Mouse (Mus musculus): ENCODE data around the gene Angpt4.

Angpt4 gene

DNA sequence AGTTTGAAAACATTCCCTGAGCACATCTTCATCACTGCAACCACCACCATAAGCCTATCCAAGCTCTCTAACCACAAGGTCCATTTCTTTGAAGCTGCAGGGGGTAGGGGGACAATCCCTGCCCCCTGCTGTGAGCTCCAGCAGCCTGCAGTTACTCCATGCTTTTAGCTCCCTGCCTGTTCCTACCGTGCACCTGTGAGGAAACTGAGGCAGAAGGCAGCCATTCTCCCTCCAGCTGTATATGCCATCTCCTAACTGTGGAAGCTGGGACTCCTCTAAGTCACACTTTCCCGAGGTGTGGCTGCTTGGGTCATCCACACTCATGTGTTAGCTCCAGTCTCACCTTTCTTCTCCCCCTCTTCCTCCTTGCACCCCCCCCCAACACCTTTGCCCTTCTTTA lies 4.1 kb downstream of the Angpt4 start:
- no peak for DNase-seq (ENCODE audit: low read depth)

DNA sequence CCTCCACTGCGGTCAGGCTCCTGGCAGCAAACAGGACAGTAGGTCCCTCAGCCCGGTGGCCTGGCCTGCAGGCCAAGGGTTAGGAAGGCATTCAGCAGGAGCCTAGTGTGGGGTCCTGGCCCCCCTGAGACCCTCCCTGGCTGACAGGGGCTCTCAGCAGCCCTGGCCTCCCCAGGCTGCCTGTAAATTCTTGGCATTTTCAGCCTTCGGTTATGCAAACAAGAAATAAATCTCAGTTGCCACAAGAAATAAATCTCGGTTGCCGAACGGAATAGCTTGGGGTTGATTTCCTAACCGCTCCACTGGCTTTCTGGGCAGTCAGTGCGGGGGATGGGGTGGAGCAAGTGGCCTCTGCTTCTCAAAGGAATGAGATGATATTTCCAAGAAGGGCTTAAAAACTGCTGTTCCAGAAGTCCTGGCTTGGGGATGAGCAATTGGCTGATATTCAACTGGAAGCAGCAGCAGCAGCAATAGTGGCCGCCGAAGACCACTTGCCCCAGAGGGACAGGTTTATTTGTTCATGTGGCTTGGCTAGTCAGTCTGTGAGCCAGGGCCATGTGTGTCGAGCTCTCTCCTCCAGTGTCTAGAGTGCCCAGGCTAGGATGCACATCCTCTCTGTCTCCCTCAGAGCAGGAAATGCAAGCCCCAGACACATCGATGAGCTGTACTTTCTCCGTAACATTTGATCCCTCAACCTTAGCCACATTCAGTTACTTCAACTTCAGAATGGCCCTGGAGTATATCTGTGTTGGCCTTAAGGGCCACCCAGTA lies 5.2 kb downstream of the Angpt4 start:
- no peak for DNase-seq (ENCODE audit: low read depth)

DNA sequence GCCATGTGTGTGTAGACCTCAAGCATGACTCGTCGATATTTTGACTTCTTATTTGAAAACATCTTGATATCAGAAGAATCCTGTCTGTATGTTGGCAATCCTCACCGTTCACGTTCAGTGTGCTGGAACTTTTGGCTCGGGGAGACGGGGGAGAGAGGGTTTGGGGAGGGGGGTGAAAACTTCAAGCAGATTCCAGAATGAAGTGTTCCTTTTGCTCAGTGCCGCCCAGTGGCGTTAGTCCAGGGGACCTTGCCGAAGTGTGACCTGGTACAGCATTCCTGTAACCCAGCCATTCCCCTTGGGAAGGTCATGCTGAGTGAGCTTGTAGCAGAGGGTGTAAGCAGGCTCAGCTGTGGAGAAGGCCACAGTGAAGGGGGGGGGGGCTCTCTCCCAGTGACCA lies 8.1 kb downstream of the Angpt4 start:
- DNase-seq (ENCODE audit: low read depth): no peak

DNA sequence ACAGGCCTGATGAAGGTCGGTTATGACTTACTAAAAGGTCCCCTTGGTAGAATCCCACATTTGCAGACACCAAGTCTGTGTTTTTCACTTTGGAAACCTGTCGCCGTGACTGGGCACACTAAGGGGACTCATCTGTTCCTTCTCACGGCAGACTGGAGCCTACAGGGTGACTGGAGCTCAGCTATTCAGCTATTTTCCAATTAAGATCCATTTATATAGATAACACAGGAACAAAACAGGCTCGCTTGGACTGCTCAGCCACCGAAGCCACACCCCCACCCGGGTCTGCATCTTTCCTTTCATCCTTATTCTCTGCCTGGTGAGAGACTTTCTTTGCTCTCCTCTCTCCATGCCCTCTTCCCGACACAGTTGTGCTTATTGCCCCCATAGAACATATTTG lies 10.1 kb downstream of the Angpt4 start:
- DNase-seq (ENCODE audit: low read depth): no peak

DNA sequence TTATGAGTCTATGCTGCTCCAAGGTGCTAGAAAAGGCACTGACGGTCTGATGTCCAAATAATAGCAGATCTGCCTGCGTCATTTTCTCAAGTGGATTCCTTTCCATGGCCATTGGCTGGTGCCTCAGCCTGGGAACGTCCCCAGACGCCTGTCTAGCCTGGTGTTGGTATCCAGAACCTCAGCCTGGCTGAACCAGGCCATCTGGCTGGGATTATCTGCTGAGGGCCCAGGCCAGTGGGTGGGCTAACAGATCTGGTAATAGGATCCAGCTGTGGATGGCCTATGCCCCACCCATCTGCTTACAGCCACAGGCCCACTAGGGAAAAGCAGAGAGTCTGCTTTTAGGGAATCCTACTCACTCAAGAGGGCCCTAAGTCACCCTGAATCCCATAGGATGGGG lies 10.6 kb downstream of the Angpt4 start:
- no peak for DNase-seq (ENCODE audit: low read depth)

DNA sequence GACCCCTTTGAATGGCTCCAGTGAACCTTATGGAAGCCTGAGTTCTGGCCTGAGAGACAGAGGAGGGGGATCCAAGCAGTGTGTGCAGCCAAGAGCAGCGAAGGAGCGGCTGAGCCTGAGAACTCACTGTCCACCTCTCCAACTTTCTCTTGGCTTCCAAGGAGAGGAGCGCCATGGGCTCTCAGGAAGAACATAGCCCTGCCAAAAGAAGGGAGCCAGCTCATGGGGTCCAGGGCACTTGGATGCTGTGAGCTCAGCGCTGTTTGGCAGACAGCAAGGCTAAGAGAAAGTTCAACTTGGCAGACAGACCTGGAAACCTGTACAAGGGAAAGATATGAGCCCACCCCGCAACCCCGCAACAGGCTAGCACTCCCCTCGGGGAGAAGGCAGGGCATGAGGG lies 13.3 kb downstream of the Angpt4 start:
- DNase-seq (ENCODE audit: low read depth): no peak

DNA sequence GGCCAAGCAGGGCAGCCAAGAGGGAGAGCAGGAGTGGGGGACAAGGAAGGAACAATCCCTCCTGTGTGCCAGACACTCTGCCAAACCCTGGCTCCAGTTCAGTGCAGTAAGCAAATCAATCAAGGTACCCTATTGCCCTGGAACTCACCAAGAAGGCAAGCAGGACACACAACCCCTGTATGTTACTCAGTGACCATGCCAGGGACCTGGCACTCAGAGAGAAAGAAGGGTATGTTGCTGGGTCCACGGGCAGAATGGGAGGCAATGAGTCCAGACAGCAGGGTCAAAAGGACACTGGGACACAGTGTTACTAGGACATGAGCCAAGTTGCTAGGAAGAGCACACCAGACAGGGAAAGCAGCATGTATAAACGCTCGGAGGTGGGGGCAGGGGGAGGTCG lies 14.7 kb downstream of the Angpt4 start:
- DNase-seq (ENCODE audit: low read depth): no peak

DNA sequence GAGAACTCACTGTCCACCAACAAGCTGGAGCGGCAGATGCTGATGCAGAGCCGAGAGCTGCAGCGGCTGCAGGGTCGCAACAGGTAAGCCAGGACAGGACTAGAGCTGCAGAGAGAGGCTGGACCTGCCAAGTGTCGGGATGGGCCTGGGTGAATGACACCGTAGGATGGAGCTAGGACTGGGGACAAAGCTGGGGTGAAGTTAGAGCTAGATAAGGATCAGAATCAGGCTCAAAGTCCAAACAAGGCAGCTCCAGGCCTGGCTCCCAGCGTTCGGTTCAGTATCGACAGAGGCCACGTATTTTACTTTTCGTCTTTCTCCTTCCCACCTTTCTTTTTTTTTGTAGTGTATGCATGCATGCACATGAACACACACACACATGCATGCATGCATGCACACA lies 16.1 kb downstream of the Angpt4 start:
- DNase-seq (ENCODE audit: low read depth): no peak

DNA sequence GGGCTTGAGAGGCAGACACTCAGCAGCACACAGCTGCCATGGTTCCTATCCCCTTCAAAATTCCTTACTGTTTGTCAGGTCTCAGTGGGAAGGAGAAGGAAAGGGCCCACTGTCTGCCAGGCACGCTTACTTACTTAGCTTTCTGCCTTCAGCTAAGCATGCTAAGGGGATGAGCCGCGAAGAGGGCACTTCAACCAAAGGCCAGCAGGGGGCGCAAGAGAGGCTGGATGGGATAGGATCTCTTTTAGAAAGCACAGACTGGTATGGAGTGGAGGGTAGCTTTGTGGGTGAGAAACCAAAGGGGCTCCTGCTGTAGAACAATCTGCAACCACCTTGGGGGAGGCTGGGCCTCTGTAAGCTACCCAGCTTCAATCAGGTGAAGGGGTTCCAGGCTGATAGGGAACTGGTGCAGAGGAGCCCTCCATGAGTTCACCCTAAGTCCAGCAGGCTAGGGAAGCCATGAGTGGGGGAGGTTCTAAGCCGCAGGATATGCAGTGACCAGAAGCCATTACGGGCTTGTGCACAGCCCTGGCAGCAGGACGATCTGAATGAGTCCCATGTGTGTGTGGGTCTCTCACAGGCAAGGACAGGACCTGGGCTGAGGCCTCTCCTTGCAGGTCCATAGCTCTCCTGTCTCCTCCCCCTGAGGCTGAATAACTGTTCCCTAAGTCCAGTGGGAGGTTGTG lies 19.5 kb downstream of the Angpt4 start:
- DNase-seq (ENCODE audit: low read depth): peak; percentile 66

DNA sequence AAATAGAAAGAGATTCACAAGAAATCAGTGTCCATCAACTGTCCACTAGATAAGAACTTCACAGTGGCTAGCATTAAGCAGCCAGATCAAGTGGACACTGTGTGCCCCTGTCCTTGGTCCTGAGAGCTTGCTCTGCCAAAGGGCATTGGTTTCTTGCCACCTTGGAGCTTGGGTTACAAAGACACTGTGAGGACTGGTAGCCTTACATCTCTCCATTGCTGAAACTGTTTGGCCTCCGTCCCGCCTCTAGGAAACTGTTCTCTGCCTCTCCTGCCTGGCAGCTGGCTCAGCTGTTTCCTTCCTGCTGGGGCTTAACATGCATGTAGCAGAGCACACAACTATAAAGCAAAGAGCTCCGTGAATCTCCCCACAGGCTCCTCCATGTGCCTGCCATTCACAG lies 26.9 kb downstream of the Angpt4 start:
- peak; percentile 14 for DNase-seq (ENCODE audit: low read depth)

DNA sequence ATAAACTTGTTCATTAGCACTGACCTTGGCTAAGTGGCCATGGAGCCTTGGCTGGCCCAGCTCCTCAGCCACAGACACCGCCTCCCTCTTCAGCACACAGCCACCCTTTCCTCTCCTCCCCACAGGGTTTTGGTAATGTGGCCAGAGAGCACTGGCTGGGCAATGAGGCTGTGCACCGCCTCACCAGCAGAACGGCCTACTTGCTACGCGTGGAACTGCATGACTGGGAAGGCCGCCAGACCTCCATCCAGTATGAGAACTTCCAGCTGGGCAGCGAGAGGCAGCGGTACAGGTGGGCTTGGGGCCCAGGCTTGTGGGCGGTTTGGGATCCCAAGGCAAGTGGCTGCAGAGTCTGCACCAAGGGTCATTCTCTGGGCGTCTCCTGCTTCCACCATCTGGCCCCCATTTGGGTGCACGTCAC lies 27.8 kb downstream of the Angpt4 start:
- DNase-seq (ENCODE audit: low read depth): no peak

DNA sequence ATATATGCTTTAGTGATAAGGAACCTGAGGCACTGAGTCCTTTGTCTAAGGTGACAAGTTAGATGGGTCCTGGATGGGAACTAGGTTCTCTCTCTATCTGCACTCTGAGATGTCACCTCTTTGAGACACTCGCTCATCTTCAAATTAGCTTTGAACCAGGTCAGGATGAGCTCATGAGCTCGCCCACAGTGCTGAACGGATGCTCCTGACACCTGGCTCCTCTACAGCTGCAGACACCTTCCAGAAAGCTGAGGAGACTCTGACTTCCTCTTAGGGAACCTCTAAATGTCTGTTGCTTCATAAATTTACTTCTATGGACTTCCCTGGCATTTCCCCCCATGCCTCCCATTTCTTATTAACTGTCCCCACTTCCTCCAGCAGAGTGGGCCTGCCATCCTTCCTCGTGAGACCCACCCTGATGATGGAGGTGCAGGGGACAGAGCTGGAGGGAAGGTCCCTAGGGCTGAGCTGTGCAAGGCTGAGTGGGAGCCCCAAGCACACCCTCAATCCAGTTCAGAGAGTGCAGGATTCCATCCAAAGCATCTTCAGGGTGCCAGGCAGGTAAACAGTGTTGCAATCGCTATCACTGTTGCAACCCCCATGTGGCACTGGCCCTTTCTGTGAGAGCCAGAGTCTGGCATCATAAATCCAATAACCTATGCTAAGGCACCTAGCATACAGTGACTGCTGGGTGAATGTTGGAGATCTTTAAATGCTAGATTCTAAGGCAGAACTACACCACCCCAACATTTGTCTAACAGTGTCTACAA lies 28.8 kb downstream of the Angpt4 start:
- no peak for DNase-seq (ENCODE audit: low read depth)

DNA sequence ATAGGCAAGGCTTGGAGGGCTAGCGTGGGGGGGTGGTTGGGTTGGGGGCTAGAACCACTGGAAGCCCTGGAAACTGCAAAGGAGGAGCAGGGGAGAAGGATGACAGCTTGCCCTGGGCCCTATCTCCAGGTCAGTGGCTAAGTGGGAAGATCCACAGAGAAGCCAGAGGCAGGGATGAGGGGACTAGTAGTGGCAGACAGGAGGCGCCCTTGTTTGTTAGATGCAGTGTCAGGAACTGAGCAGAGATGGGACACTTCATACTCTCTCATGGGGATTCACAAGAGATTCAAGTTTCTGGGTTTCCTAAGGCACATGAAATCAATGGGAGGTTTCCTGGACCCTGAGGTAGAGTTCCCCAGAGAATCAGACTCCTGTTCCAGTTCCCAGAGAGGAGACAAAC lies 30.3 kb downstream of the Angpt4 start:
- DNase-seq (ENCODE audit: low read depth): peak; percentile 20

DNA sequence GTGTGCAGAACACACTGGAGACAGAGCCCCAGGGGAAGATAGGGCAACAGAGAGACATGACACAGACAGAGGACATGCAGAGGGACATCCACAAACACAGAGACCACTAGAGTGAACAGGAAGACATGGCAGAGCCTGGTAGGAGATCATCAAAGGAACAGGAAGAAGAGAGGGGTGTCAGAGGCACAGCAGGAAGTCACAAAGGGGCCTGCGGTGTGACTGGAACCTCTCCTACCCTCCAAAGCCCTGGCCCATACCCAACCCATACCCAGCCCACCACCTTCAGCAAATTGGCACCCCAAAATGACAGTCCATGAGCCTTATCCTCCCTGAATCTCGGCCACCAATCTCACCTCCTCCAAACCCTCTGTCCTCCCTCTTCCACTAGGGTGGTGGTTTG lies 33.1 kb downstream of the Angpt4 start:
- DNase-seq (ENCODE audit: low read depth): no peak

DNA sequence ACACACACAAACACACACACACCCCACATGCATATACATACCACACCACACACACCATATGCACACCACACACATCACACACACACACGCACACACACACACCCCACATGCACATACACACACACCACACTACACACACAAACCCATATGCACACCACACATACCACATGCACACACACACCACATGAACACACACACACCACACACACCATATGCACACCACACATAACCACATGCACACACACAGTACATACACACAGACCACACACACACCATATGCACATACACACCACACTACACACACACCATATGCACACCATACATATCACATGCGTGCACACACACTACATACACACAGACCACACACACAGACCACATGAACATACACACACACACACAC lies 36.6 kb downstream of the Angpt4 start:
- no peak for DNase-seq (ENCODE audit: low read depth)

DNA sequence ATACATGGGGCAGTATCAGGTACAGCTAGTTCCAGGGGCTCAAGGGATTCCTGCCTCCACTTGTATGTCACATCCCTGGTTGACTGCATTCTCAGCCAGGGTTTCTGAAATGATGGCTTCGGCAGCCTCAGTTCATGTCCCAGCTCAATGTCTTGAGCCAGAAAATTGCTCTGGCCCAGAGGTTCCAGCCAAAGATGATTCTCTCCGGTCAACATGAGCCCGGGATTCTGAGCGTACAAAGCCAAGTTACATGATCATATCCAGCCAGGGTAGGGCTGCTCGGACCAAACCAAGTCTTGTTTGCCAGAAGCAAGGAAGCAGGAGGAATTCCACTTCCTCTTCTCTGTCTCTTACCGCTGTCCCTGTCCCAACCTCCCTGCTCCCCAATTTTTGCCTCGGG lies 37.3 kb downstream of the Angpt4 start:
- DNase-seq (ENCODE audit: low read depth): no peak

DNA sequence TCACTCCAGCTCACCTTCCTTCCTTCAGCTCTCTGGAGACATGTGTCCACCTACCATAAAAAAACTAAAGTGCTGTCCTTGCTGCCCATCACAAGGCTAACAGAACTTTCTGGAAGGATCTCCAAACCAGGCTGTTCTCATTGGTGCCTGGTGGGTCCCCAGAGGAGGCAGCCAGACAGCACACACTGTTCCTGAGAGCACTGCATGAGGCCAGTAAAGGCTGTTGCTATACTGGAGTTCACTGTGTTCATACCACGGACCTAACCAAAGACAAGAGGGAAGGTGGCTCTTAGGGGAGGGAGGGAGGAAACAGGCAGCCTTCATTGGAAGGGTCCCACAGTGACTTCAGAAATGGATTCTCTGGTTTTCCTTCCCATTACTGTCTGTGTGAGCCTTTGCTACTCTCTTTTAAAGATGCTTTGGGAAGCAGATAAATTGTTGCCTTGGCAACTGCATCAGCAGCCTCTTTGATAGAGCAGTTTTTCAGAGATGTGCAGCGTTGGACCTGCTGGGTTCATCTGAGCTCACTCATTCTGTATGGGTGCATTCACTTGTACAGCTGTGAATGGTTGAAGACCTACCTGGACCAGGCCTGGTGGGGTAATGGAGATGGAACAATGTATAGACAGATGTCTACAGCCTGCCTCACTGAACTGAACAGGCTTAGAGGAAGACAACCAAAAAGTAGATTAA lies 38.2 kb downstream of the Angpt4 start:
- DNase-seq (ENCODE audit: low read depth): no peak

DNA sequence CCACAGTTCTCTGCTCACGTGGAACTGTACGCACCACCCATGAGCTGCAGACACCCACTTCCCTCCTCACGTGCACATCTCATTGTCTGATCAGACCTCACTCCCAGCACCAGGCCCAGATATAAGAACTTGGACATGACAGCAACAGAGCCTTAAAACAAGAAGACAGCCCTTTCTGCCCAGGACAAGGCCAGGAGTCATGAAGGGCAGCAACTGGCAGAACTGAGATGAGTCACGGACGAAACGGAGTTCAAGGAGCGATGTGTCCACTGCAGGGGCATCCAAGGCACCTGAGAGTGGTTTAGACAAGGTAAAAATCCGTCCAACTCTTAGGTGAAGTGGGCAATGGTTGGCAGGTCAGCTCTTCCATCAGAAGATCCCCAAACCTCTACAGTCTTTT lies 42.7 kb downstream of the Angpt4 start:
- DNase-seq (ENCODE audit: low read depth): no peak

DNA sequence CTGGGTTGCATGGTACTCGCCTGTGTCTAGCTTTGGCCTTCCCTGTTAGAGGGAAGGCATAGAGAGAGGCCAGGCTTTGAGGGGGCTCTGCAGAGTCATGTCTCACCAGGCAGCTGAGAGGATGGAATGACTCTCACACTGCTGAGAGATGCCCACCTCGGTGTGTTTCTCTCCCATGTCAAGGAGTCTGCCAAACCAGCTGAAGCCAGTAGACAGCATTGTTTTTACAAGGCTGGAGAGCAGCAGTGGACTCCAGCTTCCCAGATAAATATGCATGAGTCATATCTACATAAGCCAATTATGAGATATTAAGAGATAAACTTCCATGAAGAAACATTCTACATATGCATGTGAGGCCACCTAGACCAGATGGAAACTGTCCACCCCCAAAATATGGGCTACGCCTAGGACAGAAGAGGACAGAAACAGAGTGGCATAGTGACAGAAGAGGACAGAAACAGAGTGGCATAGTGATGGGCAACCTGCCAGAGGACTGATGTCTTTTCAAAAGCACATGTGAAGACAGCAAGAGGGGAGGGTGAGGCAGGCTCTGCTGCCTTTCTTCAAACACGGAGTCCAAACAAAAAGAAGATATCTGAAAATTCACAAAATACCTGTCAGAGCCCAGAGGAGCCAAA lies 45.6 kb downstream of the Angpt4 start:
- DNase-seq (ENCODE audit: low read depth): no peak

DNA sequence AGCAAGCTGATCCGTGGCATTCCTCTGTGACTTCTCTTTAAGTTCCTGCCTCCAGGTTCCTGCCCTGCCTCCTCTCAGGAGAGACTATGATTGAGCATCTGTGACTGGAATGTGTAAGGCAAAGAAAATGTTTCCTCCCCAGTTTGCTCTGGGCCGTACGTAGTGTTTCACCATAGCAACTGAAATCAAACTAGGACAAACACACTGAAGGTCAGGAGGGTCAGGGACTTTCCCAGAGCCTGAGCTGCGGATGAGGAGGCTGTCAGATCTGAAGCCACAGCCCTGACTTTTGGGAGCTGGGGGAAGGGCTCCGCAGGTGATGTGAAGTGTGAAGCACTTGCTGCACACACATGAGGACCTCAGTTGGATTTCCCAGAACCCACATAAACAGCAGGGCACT lies 48.3 kb downstream of the Angpt4 start:
- DNase-seq (ENCODE audit: low read depth): no peak

DNA sequence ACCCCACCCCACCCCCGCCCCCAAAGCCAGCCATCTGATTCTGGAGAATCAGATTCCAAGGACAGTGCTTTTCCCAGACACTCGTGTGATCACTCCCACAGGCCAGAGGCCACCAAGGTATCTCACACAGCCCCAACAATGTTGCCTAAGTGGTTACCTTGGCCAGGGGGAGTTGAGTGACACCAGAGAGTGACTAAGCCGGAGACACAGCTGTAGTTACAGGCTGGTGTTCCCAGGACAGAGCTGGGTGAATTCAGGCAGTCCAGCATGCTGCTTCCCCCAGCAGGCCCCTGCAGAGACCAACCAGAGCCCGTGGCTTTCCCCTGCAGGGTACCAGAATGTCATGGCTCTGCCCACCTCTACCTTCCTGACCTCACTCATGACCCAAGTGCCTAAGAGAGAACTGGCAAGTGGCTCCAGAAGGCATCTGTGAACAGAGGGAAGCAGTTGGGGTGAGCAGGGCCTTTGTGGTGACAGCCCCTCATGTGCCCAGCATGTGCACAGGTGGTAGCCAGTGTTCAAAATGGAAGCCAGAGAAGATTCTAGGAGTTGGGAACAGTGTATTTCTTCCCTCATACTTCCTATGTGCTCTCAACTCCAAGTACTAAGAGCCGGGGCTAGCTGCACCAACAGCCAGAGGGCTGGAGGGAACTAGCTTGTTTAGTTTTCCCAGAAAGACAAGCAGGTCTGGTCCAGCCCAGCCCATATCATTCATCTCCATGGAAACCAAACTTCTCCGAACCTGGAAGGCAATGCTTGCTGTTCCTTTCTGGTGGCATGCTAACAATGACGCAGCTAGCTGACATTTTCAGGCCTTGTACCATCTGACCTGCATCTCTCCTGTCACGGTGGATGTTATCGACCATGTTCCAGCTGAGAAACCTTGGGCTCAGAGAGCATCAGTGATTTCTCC lies 50.5 kb downstream of the Angpt4 start:
- no peak for DNase-seq (ENCODE audit: low read depth)
